In genomic region chr12:44268728-44269302, GRCm38 (mm10) we compare ENCODE assay signal across 7 mouse cellular contexts. TPM values are rescaled to one million over a fixed set of nuclear protein-coding genes. Genes with fewer than 3 reads are reported as not detected.
DNase-seq lines count a peak whose midpoint lies in the region; ATAC-seq and TF ChIP-seq lines count a peak whose summit lies in the region.

No protein-coding gene starts in this region.

- H3K36me3 ChIP-seq in intestine, postnatal 0 days (ENCODE audit: control insufficient read depth, insufficient read depth), result no peaks in the 10 kb centered on the region
- H3K36me3 ChIP-seq in midbrain, embryonic 12.5 days, result no peaks in the 10 kb centered on the region
- H3K36me3 ChIP-seq in small intestine, adult 2 months (ENCODE audit: control insufficient read depth, insufficient read depth, low read length), result no peaks in the 10 kb centered on the region

- peak overlapping the region; percentile 100 for H3K27ac ChIP-seq in intestine, postnatal 0 days (ENCODE audit: low read depth, low read length)
- H3K27ac ChIP-seq in midbrain, embryonic 12.5 days (replicated peaks), result peak overlapping the region; percentile 98
- peak overlapping the region; percentile 84 for H3K27ac ChIP-seq in small intestine, adult 2 months (ENCODE audit: insufficient read depth, low read depth, low read length)

- WGBS in intestine, postnatal 0 days, result under 1% methylated on average over 38 of the region's 38 CpGs
- under 1% methylated on average over 29 of the region's 38 CpGs for WGBS in midbrain, embryonic 12.5 days
- under 1% methylated on average over 38 of the region's 38 CpGs for WGBS in small intestine, adult 2 months

- H3K9ac ChIP-seq in intestine, postnatal 0 days (ENCODE audit: low read depth, low read length), result peak overlapping the region; percentile 92
- peak overlapping the region; percentile 82 for H3K9ac ChIP-seq in midbrain, embryonic 12.5 days (replicated peaks)

- H3K4me3 ChIP-seq in intestine, postnatal 0 days (ENCODE audit: low read depth, low read length), result peak overlapping the region; percentile 87
- peak overlapping the region; percentile 86 for H3K4me3 ChIP-seq in midbrain, embryonic 12.5 days
- H3K4me3 ChIP-seq in small intestine, adult 2 months (ENCODE audit: low read depth, low read length), result peak overlapping the region; percentile 88

- H3K4me2 ChIP-seq in intestine, postnatal 0 days (replicated peaks; ENCODE audit: low read depth), result peak overlapping the region; percentile 72
- peak overlapping the region; percentile 72 for H3K4me2 ChIP-seq in midbrain, embryonic 12.5 days (replicated peaks)

- H3K27me3 ChIP-seq in intestine, postnatal 0 days (replicated peaks; ENCODE audit: control insufficient read depth, insufficient read depth, low read length), result no peaks in the 10 kb centered on the region
- H3K27me3 ChIP-seq in midbrain, embryonic 12.5 days, result no peaks in the 10 kb centered on the region
- no peaks in the 10 kb centered on the region for H3K27me3 ChIP-seq in small intestine, adult 2 months (ENCODE audit: control insufficient read depth, insufficient read depth, low read length)

- intact Hi-C loops in left cerebral cortex, postnatal 4 days (cut with DNase I), result no loop called here

- TF ChIP-seq CTCF in intestine, postnatal 0 days (IDR thresholded peaks at IDR 0.05; ENCODE audit: low read depth), result no peak; the same call in 1 of the 2 replicates
- TF ChIP-seq CTCF in small intestine, adult 2 months (IDR thresholded peaks at IDR 0.05; ENCODE audit: extremely low read depth, insufficient read length, insufficient replicate concordance, low read depth, low read length), result no peak

- peak; percentile 100 for DNase-seq in adrenal gland, adult 2 months
- DNase-seq in embryo, embryonic 11.5 days (ENCODE audit: low read depth, low spot score), result peak; percentile 99
- DNase-seq in gastrocnemius, postnatal 4 days (ENCODE audit: low spot score in 2 of 2), result peak; percentile 98 to 100
- DNase-seq in left cerebral cortex, postnatal 4 days, result peak; percentile 100

- peak; percentile 98 for ATAC-seq in intestine, postnatal 0 days
- ATAC-seq in midbrain, embryonic 12.5 days (ENCODE audit: low FRiP score, low read depth), result peak; percentile 100

- TF ChIP-seq POLR2A in small intestine, adult 2 months (IDR thresholded peaks at IDR 0.05; ENCODE audit: low read depth, low read length), result peak; percentile 79

- H3K4me1 ChIP-seq in intestine, postnatal 0 days (replicated peaks; ENCODE audit: control insufficient read depth, insufficient read depth, low read length), result no peaks in the 10 kb centered on the region
- peaks cover 8% of the 10 kb centered on the region; the same call in 1 of the 2 replicates for H3K4me1 ChIP-seq in midbrain, embryonic 12.5 days
- H3K4me1 ChIP-seq in small intestine, adult 2 months (ENCODE audit: control insufficient read depth, insufficient read depth, insufficient read length, low read length), result no peaks in the 10 kb centered on the region

- H3K9me3 ChIP-seq in intestine, postnatal 0 days (ENCODE audit: control insufficient read depth), result no peaks in the 10 kb centered on the region
- H3K9me3 ChIP-seq in midbrain, embryonic 12.5 days, result no peaks in the 10 kb centered on the region

RNA-seq across cellular contexts. Expression of gene Pnpla8, which starts 47.6 kb away (rescaled TPM):
- 100 to 1,000 TPM; 132 to 143 TPM for total RNA-seq in adrenal gland, adult 2 months (2021)
- 3.6 and 4.3 TPM in 2 replicates for polyA plus RNA-seq in adrenal gland, adult 2 months (2012; rRNA removed)
- total RNA-seq in gastrocnemius, postnatal 4 days (2021), result 10 to 100 TPM; 62.1 to 66.2 TPM
- 55.2 and 61.6 TPM in 2 replicates for polyA plus RNA-seq in intestine, postnatal 0 days (2015; fragmentation: Nextera tagmentation; extraction: Ambion mirVana)
- total RNA-seq in left cerebral cortex, postnatal 4 days (2021), result 100 to 1,000 TPM; 106 to 123 TPM
- 96.3 and 103 TPM in 2 replicates for polyA plus RNA-seq in midbrain, embryonic 12.5 days (2016; fragmentation: Nextera tagmentation; extraction: Ambion mirVana)
- 2.8 and 3.8 TPM in 2 replicates for polyA plus RNA-seq in small intestine, adult 2 months (2012; rRNA removed)

RNA-seq across cellular contexts. Expression of gene Dnajb9, which starts 58.7 kb away (rescaled TPM):
- 10 to 100 TPM; 51.3 to 57.1 TPM for total RNA-seq in adrenal gland, adult 2 months (2021)
- 1.4 and 1.8 TPM in 2 replicates for polyA plus RNA-seq in adrenal gland, adult 2 months (2012; rRNA removed)
- 10 to 100 TPM; 17.2 to 17.4 TPM for total RNA-seq in gastrocnemius, postnatal 4 days (2021)
- polyA plus RNA-seq in intestine, postnatal 0 days (2015; fragmentation: Nextera tagmentation; extraction: Ambion mirVana), result 81.2 and 85.6 TPM in 2 replicates
- 10 to 100 TPM; 22.0 to 22.1 TPM for total RNA-seq in left cerebral cortex, postnatal 4 days (2021)
- 26.2 and 27.2 TPM in 2 replicates for polyA plus RNA-seq in midbrain, embryonic 12.5 days (2016; fragmentation: Nextera tagmentation; extraction: Ambion mirVana)
- polyA plus RNA-seq in small intestine, adult 2 months (2012; rRNA removed), result 0.60 and 1.4 TPM in 2 replicates

RNA-seq across cellular contexts. Expression of gene Nrcam, which starts 59.9 kb away (rescaled TPM):
- total RNA-seq in adrenal gland, adult 2 months (2021), result 1 to 10 TPM; 5.2 to 6.7 TPM
- polyA plus RNA-seq in adrenal gland, adult 2 months (2012; rRNA removed), result 0.53 and 0.62 TPM in 2 replicates
- 10 to 100 TPM in 1 of 2 experiments, 1 to 10 TPM in 1; 8.0 to 11.3 TPM for total RNA-seq in gastrocnemius, postnatal 4 days (2021)
- 1.1 and 1.7 TPM in 2 replicates for polyA plus RNA-seq in intestine, postnatal 0 days (2015; fragmentation: Nextera tagmentation; extraction: Ambion mirVana)
- total RNA-seq in left cerebral cortex, postnatal 4 days (2021), result 100 to 1,000 TPM; 323 to 345 TPM
- 123 and 131 TPM in 2 replicates for polyA plus RNA-seq in midbrain, embryonic 12.5 days (2016; fragmentation: Nextera tagmentation; extraction: Ambion mirVana)
- polyA plus RNA-seq in small intestine, adult 2 months (2012; rRNA removed), result 0.06 and 0.10 TPM in 2 replicates

Comparison
In these comparisons a context has a peak if more than half of its experiments do, and no peak if none do; other contexts are left out.
1. Peak in every context shown above with its lines: DNase-seq, ATAC-seq, H3K4me3 ChIP-seq and H3K27ac ChIP-seq.
2. RNA of gene Pnpla8, which starts 47.6 kb away (polyA plus RNA-seq): 96.3 to 103 TPM in midbrain, embryonic 12.5 days and 55.2 to 61.6 TPM in intestine, postnatal 0 days; 2.8 to 3.8 TPM in small intestine, adult 2 months and 3.6 to 4.3 TPM in adrenal gland, adult 2 months; every median in the first group is over 10 times any median in the second.
3. RNA of gene Nrcam, which starts 59.9 kb away (polyA plus RNA-seq): 123 to 131 TPM in midbrain, embryonic 12.5 days; 1.1 to 1.7 TPM in intestine, postnatal 0 days, 0.53 to 0.62 TPM in adrenal gland, adult 2 months and 0.06 to 0.10 TPM in small intestine, adult 2 months; every median in the first group is over 10 times any median in the second.